Mouse (Mus musculus) liver, embryonic 14.5 days (tissue): ENCODE results near the gene Hrasls. TPM values are rescaled to one million over a fixed set of nuclear protein-coding genes. Genes with fewer than 3 reads are reported as not detected.

Experiments
- ATAC-seq: fragments of 200-750 bp; cut with Nextera tagmentation; 2 replicates; pipeline ENCODE4 v1.8.0; 2017; ENCODE audit warnings: moderate number of reproducible peaks, mild to moderate bottlenecking, moderate library complexity; ENCODE audit not compliant: insufficient read depth
- DNase-seq, 3 experiments: peaks; one replicate each; pipeline ENCODE4 v3.0.0-alpha.2; 2012 to 2013; ENCODE audit warnings: low read depth in 3 of 3, low spot score in 3 of 3
- H3K27ac ChIP-seq: fragments of 300-500 bp; sonication (generic); 2 replicates; pipeline ENCODE4 v1.5.1; 2014; ENCODE audit warnings: moderate library complexity, mild to moderate bottlenecking, control low read depth, inconsistent platforms
- H3K27me3 ChIP-seq: fragments of 300-500 bp; sonication (generic); 2 replicates; pipeline ENCODE4 v1.6.1; 2014; ENCODE audit warnings: mild to moderate bottlenecking, low read length, moderate library complexity; ENCODE audit not compliant: control insufficient read depth, insufficient read depth
- H3K36me3 ChIP-seq: fragments of 300-500 bp; sonication (generic); replicated peaks from 2 replicates; pipeline ENCODE4 v1.6.1; 2014; ENCODE audit warnings: low read depth; ENCODE audit not compliant: control insufficient read depth, insufficient read depth
- H3K4me1 ChIP-seq, 2 experiments: fragments of 200-500 bp in 1 of 2; fragments of 300-500 bp in 1 of 2; sonication (generic) in 1 of 2; replicated peaks; 2 replicates each; pipeline ENCODE4 v1.6.1; 2012 to 2014; ENCODE audit warnings: antibody characterized with exemption in 1 of 2, inconsistent platforms in 1 of 2, low read length in 1 of 2; ENCODE audit not compliant: control insufficient read depth in 2 of 2, insufficient read depth in 2 of 2
- H3K4me2 ChIP-seq: fragments of 300-500 bp; sonication (generic); 2 replicates; pipeline ENCODE4 v1.6.1; 2014; ENCODE audit warnings: low read depth, mild to moderate bottlenecking, control low read depth, moderate library complexity
- H3K4me3 ChIP-seq, 2 experiments: fragments of 200-500 bp in 1 of 2; fragments of 300-500 bp in 1 of 2; sonication (generic) in 1 of 2; 2 replicates each; pipeline ENCODE4 v1.5.1; 2012 to 2014; ENCODE audit warnings: low read depth in 2 of 2, low read length in 2 of 2, mild to moderate bottlenecking in 2 of 2, control low read depth in 1 of 2, inconsistent platforms in 1 of 2, moderate library complexity in 1 of 2; ENCODE audit not compliant: insufficient read depth in 1 of 2
- H3K9ac ChIP-seq: fragments of 300-500 bp; sonication (generic); replicated peaks from 2 replicates; pipeline ENCODE4 v1.6.1; 2014; ENCODE audit warnings: mild to moderate bottlenecking, control low read depth, moderate library complexity
- H3K9me3 ChIP-seq: fragments of 300-500 bp; sonication (generic); 2 replicates; pipeline ENCODE4 v1.6.1; 2016; ENCODE audit warnings: low read length, mixed read lengths; ENCODE audit not compliant: control insufficient read depth
- CTCF ChIP-seq: IDR thresholded peaks from 2 replicates; pipeline ENCODE4 v1.5.1; 2016; ENCODE audit warnings: antibody characterized with exemption, low read depth, control low read depth
- EP300 ChIP-seq: IDR thresholded peaks from 2 replicates; pipeline ENCODE4 v1.6.1; 2016; ENCODE audit warnings: antibody characterized with exemption, low read depth
- WGBS: fragments of 180-500 bp; shearing (Covaris S2); extraction: QIAGEN DNeasy Blood & Tissue Kit; methylation state at CpG from one replicate; pipeline ENCODE4 v1.1.7; 2014; ENCODE audit not compliant: insufficient replicate concordance; 5-methylcytosine and 5-hydroxymethylcytosine counted together
- polyA plus RNA-seq, 2 experiments: library from polyadenylated mRNA; depleted of rRNA in 1 of 2; stranded (reverse) in 1 of 2; unstranded in 1 of 2; fragments of >200 nt; fragmentation: Nextera tagmentation in 1 of 2; extraction: Ambion mirVana in 1 of 2; gene quantifications; 2 replicates each; pipeline versions ENCODE4 v1.2.1 to v1.2.3; 2012 to 2014

Hrasls gene
- polyA plus RNA-seq (2012; rRNA removed): 0.02 TPM in 1 of 2 replicates, not detected in the other
- polyA plus RNA-seq (2014; fragmentation: Nextera tagmentation; extraction: Ambion mirVana): 0.04 TPM in 1 of 2 replicates, not detected in the other

DNA sequence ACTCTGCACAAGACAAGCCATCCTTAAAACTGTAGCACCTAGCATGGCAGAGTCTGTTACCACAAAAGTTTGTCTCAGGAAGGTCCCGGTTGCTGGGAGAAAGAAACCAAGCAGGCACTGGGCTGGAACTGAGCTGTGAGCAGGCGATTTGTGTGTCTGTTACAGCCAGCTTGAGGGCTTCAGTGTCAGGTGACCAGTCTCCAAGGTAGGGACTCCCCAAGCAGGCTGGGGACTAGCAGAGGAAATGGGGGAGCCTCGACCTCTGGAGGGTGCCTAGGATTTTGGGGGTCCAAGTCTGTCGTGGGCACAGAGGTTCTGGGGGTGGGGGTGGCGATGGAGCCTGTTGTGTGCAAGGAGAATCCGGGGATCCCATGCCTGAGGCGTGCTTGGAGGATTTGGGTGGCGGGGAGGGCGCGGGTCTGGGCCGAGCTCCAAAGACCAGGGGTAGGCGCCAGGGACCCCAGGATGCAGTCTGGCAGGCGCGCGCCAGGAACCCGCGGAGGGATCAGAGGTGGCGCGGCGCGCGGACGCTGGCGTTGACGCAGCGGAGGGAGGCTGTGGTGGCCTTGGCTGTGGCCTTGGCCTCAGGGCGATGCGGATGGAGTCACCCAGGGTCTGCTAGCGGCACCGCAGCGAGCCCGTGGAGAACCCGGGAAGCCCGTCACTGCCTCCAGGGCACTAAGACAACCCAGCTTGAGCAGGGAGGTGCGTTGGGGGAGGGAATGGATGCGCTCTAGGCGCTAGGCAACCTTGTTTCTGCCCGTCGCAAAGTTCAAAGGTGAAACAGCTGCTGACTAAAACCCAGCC is at the start of gene Hrasls:
Hrasls (plus strand) TSS at position 91 of the 807 bp plus-strand sequence.
- Histone ChIP-seq H3K9ac (no peak within 1 kb of the TSS), H3K27ac (no peak within 1 kb of the TSS), H3K4me1 (no peaks in the 10 kb centered on the region), H3K36me3 (no peaks in the 10 kb centered on the region), H3K27me3 (no peaks in the 10 kb centered on the region), H3K4me3 (peak within 1 kb of the TSS; percentile 5 to 6; a peak in 2 of 4 replicates), H3K9me3 (no peaks in the 10 kb centered on the region), H3K4me2 (peak within 1 kb of the TSS; percentile 32)
- no peak for ATAC-seq
- WGBS: 4% methylated on average over 39 of the region's 39 CpGs
- no peak for TF ChIP-seq EP300
- no peak for TF ChIP-seq CTCF
- DNase-seq: no peak

DNA sequence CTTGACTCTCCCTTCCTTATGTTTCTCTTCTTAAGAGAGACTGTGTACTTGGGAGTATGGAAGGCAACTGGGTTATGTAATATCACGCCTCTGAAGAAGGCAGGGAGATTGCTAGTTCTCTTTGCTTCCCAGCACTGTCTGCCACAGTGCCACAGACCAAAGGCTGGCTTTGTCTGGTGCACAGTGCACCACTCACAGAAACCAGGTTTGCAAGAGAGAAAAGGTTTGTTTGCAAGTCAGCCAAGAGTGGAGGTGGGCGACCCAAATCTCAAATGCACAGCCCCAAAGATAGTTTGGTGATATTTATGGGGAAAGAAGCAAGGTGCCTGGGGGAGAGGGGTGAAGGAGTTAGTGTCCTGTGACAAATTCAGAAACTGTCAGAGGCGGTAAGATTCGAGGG is 47.2 kb upstream of the Hrasls start:
- no peak for ATAC-seq
- no peak overlapping the region for H3K9ac ChIP-seq
- H3K9me3 ChIP-seq: no peaks in the 10 kb centered on the region
- H3K36me3 ChIP-seq: no peaks in the 10 kb centered on the region
- no peak overlapping the region for H3K27ac ChIP-seq
- no peak for TF ChIP-seq EP300
- no peak for TF ChIP-seq CTCF
- 63% methylated on average over 4 of the region's 4 CpGs for WGBS
- H3K4me2 ChIP-seq: no peak overlapping the region
- DNase-seq: no peak
- H3K4me3 ChIP-seq: no peak overlapping the region
- no peaks in the 10 kb centered on the region for H3K27me3 ChIP-seq
- H3K4me1 ChIP-seq: no peaks in the 10 kb centered on the region

DNA sequence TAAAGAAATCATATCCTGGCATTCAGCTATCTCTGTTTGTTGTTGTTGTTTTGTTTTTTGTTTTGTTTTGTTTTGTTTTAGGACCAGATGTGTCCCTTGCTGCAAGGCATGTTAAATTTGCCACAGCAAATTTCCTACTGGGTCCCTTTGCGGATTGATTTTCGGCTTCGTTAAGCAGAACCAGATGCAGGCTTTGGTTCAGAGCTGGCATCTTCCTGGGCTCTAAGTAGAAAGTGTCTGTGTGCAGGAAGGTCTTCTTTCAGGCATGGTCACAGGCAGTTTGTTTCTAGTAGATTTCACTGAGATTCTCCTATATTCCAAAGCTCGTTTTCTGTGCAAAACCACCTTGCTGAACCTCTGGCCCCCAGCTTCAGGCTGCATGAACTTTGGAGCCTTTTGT is 42.4 kb upstream of the Hrasls start:
- no peak for TF ChIP-seq CTCF
- no peak for TF ChIP-seq EP300
- Histone ChIP-seq H3K36me3 (no peaks in the 10 kb centered on the region), H3K27me3 (no peaks in the 10 kb centered on the region), H3K4me1 (no peaks in the 10 kb centered on the region), H3K9ac (no peak overlapping the region), H3K27ac (no peak overlapping the region), H3K4me2 (no peak overlapping the region), H3K4me3 (no peak overlapping the region), H3K9me3 (no peaks in the 10 kb centered on the region)
- no peak for ATAC-seq
- 65% methylated on average over 4 of the region's 4 CpGs for WGBS
- no peak for DNase-seq

- no peaks in the 10 kb centered on the region for H3K9me3 ChIP-seq
- no peak for ATAC-seq
- TF ChIP-seq CTCF: no peak
- no peaks in the 10 kb centered on the region for H3K4me1 ChIP-seq
- DNase-seq: no peak
- no peaks in the 10 kb centered on the region for H3K36me3 ChIP-seq
- no peak overlapping the region for H3K9ac ChIP-seq
- H3K4me2 ChIP-seq: no peak overlapping the region
- no peaks in the 10 kb centered on the region for H3K27me3 ChIP-seq
- H3K27ac ChIP-seq: no peak overlapping the region
- no peak overlapping the region for H3K4me3 ChIP-seq
- WGBS: 59% methylated on average over 5 of the region's 5 CpGs
Measured at GRCm38 (mm10) chr16:29171741-29172140, 37.8 kb upstream of the Hrasls start.

GRCm38 (mm10) chr16:29173201-29173600 is 36.3 kb upstream of the Hrasls start:
- no peak for TF ChIP-seq CTCF
- no peak for TF ChIP-seq EP300
- H3K9me3 ChIP-seq: no peaks in the 10 kb centered on the region
- WGBS: 63% methylated on average over 2 of the region's 2 CpGs
- DNase-seq (no peak), ATAC-seq (no peak)
- no peak overlapping the region for H3K9ac ChIP-seq
- no peaks in the 10 kb centered on the region for H3K36me3 ChIP-seq
- no peaks in the 10 kb centered on the region for H3K27me3 ChIP-seq
- H3K4me1 ChIP-seq: no peaks in the 10 kb centered on the region
- no peak overlapping the region for H3K4me3 ChIP-seq
- no peak overlapping the region for H3K27ac ChIP-seq
- no peak overlapping the region for H3K4me2 ChIP-seq
